Mouse (Mus musculus) liver, embryonic 12.5 days (tissue): ENCODE data around the gene Rexo2. TPM values are rescaled to one million over a fixed set of nuclear protein-coding genes. Genes with fewer than 3 reads are reported as not detected.

ENCODE experiments used
- ATAC-seq: fragments of 200-750 bp; cut with Nextera tagmentation; 2 replicates; pipeline ENCODE4 v1.8.0; 2017; ENCODE audit warnings: moderate number of reproducible peaks, mild to moderate bottlenecking, moderate library complexity
- H3K27ac ChIP-seq: fragments of 300-500 bp; sonication (generic); 2 replicates; pipeline ENCODE4 v1.5.1; 2016; ENCODE audit warnings: mild to moderate bottlenecking
- H3K27me3 ChIP-seq: fragments of 300-500 bp; sonication (generic); replicated peaks from 2 replicates; pipeline ENCODE4 v1.6.1; 2016; ENCODE audit warnings: mild to moderate bottlenecking, moderate library complexity
- H3K36me3 ChIP-seq: fragments of 300-500 bp; sonication (generic); 2 replicates; pipeline ENCODE4 v1.6.1; 2016; ENCODE audit warnings: mild to moderate bottlenecking, moderate library complexity
- H3K4me1 ChIP-seq: fragments of 300-500 bp; sonication (generic); 2 replicates; pipeline ENCODE4 v1.6.1; 2016
- H3K4me2 ChIP-seq: fragments of 300-500 bp; sonication (generic); 2 replicates; pipeline ENCODE4 v1.6.1; 2016; ENCODE audit warnings: mild to moderate bottlenecking, moderate library complexity
- H3K4me3 ChIP-seq: fragments of 300-500 bp; sonication (generic); 2 replicates; pipeline ENCODE4 v1.5.1; 2016; ENCODE audit warnings: mild to moderate bottlenecking, moderate library complexity
- H3K9ac ChIP-seq: fragments of 300-500 bp; sonication (generic); 2 replicates; pipeline ENCODE4 v1.6.1; 2016; ENCODE audit warnings: mild to moderate bottlenecking, moderate library complexity
- H3K9me3 ChIP-seq: fragments of 300-500 bp; sonication (generic); replicated peaks from 2 replicates; pipeline ENCODE4 v1.6.1; 2016; ENCODE audit warnings: mild to moderate bottlenecking, moderate library complexity
- WGBS: fragments of 180-500 bp; shearing (Covaris S2); methylation state at CpG from one replicate; pipeline ENCODE4 v1.1.7; 2016; ENCODE audit not compliant: insufficient replicate concordance; 5-methylcytosine and 5-hydroxymethylcytosine counted together
- polyA plus RNA-seq: library from polyadenylated mRNA; unstranded; fragments of >200 nt; fragmentation: Nextera tagmentation; extraction: Ambion mirVana; gene quantifications from 2 replicates; pipeline ENCODE4 v1.2.1, GENCODE M21; 2016

Gene Rexo2
- polyA plus RNA-seq, 1 experiment from 2014 or later = 172 TPM

GRCm38 (mm10) chr9:48466804-48467203 lies 13.6 kb downstream of the Rexo2 start:
- Histone ChIP-seq H3K27ac (no peak overlapping the region), H3K4me3 (no peak overlapping the region), H3K36me3 (peaks cover 60% of the 10 kb centered on the region), H3K9ac (no peak overlapping the region), H3K4me1 (no peaks in the 10 kb centered on the region), H3K9me3 (peaks cover 7% of the 10 kb centered on the region; the same call in 1 of the 2 replicates), H3K4me2 (no peak overlapping the region), H3K27me3 (no peaks in the 10 kb centered on the region)
- ATAC-seq = no peak
- 55% methylated on average over 3 of the region's 3 CpGs for WGBS

GRCm38 (mm10) chr9:48465671-48466070 lies 14.8 kb downstream of the Rexo2 start:
- H3K4me1 ChIP-seq = no peaks in the 10 kb centered on the region
- peaks cover 49% of the 10 kb centered on the region for H3K36me3 ChIP-seq
- no peak overlapping the region for H3K4me3 ChIP-seq
- no peak overlapping the region for H3K9ac ChIP-seq
- H3K27me3 ChIP-seq = no peaks in the 10 kb centered on the region
- no peak overlapping the region for H3K4me2 ChIP-seq
- H3K9me3 ChIP-seq = peaks cover 7% of the 10 kb centered on the region; the same call in 1 of the 2 replicates
- H3K27ac ChIP-seq = no peak overlapping the region
- WGBS = 85% methylated on average over 3 of the region's 3 CpGs
- no peak for ATAC-seq

GRCm38 (mm10) chr9:48461545-48461944 lies 18.9 kb downstream of the Rexo2 start:
- no peak overlapping the region for H3K4me2 ChIP-seq
- peaks cover 7% of the 10 kb centered on the region; the same call in 1 of the 2 replicates for H3K9me3 ChIP-seq
- H3K36me3 ChIP-seq = peaks cover 12% of the 10 kb centered on the region
- 74% methylated on average over 3 of the region's 3 CpGs for WGBS
- no peak overlapping the region for H3K27ac ChIP-seq
- ATAC-seq = no peak
- no peaks in the 10 kb centered on the region for H3K27me3 ChIP-seq
- no peak overlapping the region for H3K9ac ChIP-seq
- no peaks in the 10 kb centered on the region for H3K4me1 ChIP-seq
- no peak overlapping the region for H3K4me3 ChIP-seq

GRCm38 (mm10) chr9:48460720-48461119 lies 19.7 kb downstream of the Rexo2 start:
- no peak overlapping the region for H3K27ac ChIP-seq
- WGBS = 84% methylated on average over 8 of the region's 8 CpGs
- H3K9ac ChIP-seq = no peak overlapping the region
- ATAC-seq = no peak
- H3K4me1 ChIP-seq = no peaks in the 10 kb centered on the region
- H3K36me3 ChIP-seq = peaks cover 7% of the 10 kb centered on the region
- peaks cover 6% of the 10 kb centered on the region; the same call in 1 of the 2 replicates for H3K9me3 ChIP-seq
- H3K4me3 ChIP-seq = no peak overlapping the region
- H3K27me3 ChIP-seq = no peaks in the 10 kb centered on the region
- H3K4me2 ChIP-seq = no peak overlapping the region

- WGBS = 87% methylated on average over 5 of the region's 5 CpGs
- H3K27ac ChIP-seq = no peak overlapping the region
- H3K4me2 ChIP-seq = no peak overlapping the region
- H3K4me1 ChIP-seq = no peaks in the 10 kb centered on the region
- no peak overlapping the region for H3K9ac ChIP-seq
- H3K27me3 ChIP-seq = no peaks in the 10 kb centered on the region
- H3K9me3 ChIP-seq = no peaks in the 10 kb centered on the region
- H3K4me3 ChIP-seq = no peak overlapping the region
- no peak for ATAC-seq
- no peaks in the 10 kb centered on the region for H3K36me3 ChIP-seq
Observed at GRCm38 (mm10) chr9:48459391-48459790, 21.0 kb downstream of the Rexo2 start.

- H3K27me3 ChIP-seq = no peaks in the 10 kb centered on the region
- WGBS = 51% methylated on average over 3 of the region's 3 CpGs
- H3K36me3 ChIP-seq = no peaks in the 10 kb centered on the region
- H3K4me2 ChIP-seq = no peak overlapping the region
- no peak for ATAC-seq
- no peak overlapping the region for H3K4me3 ChIP-seq
- no peak overlapping the region for H3K9ac ChIP-seq
- no peaks in the 10 kb centered on the region for H3K9me3 ChIP-seq
- H3K4me1 ChIP-seq = no peaks in the 10 kb centered on the region
- H3K27ac ChIP-seq = no peak overlapping the region
Observed at GRCm38 (mm10) chr9:48458879-48459278, 21.5 kb downstream of the Rexo2 start.

GRCm38 (mm10) chr9:48455961-48456360 lies 24.5 kb downstream of the Rexo2 start:
- no peak overlapping the region for H3K27ac ChIP-seq
- no peaks in the 10 kb centered on the region for H3K36me3 ChIP-seq
- no peak overlapping the region for H3K9ac ChIP-seq
- H3K27me3 ChIP-seq = no peaks in the 10 kb centered on the region
- H3K9me3 ChIP-seq = no peaks in the 10 kb centered on the region
- H3K4me2 ChIP-seq = no peak overlapping the region
- no peaks in the 10 kb centered on the region for H3K4me1 ChIP-seq
- ATAC-seq = no peak
- 79% methylated on average over 3 of the region's 3 CpGs for WGBS
- no peak overlapping the region for H3K4me3 ChIP-seq

- Histone ChIP-seq H3K4me3 (no peak overlapping the region), H3K36me3 (no peaks in the 10 kb centered on the region), H3K9me3 (no peaks in the 10 kb centered on the region), H3K4me2 (no peak overlapping the region), H3K4me1 (no peaks in the 10 kb centered on the region), H3K27me3 (no peaks in the 10 kb centered on the region), H3K9ac (no peak overlapping the region), H3K27ac (no peak overlapping the region)
- no peak for ATAC-seq
- 76% methylated on average over 17 of the region's 17 CpGs for WGBS
Observed at GRCm38 (mm10) chr9:48450066-48450465, 30.4 kb downstream of the Rexo2 start.

- H3K9me3 ChIP-seq = no peaks in the 10 kb centered on the region
- H3K4me1 ChIP-seq = no peaks in the 10 kb centered on the region
- H3K36me3 ChIP-seq = no peaks in the 10 kb centered on the region
- no peak overlapping the region for H3K27ac ChIP-seq
- H3K4me3 ChIP-seq = no peak overlapping the region
- 20% methylated on average over 5 of the region's 5 CpGs for WGBS
- no peaks in the 10 kb centered on the region for H3K27me3 ChIP-seq
- H3K4me2 ChIP-seq = no peak overlapping the region
- ATAC-seq = peak; percentile 59; the same call in 1 of the 2 replicates
- H3K9ac ChIP-seq = no peak overlapping the region
Observed at GRCm38 (mm10) chr9:48447783-48448209, 32.6 kb downstream of the Rexo2 start.

GRCm38 (mm10) chr9:48444821-48445220 lies 35.6 kb downstream of the Rexo2 start:
- no peak overlapping the region for H3K4me3 ChIP-seq
- H3K27me3 ChIP-seq = no peaks in the 10 kb centered on the region
- H3K9ac ChIP-seq = no peak overlapping the region
- H3K9me3 ChIP-seq = no peaks in the 10 kb centered on the region
- no peaks in the 10 kb centered on the region for H3K4me1 ChIP-seq
- 64% methylated on average over 2 of the region's 2 CpGs for WGBS
- ATAC-seq = no peak
- no peak overlapping the region for H3K27ac ChIP-seq
- no peak overlapping the region for H3K4me2 ChIP-seq
- H3K36me3 ChIP-seq = no peaks in the 10 kb centered on the region

- Histone ChIP-seq H3K27ac (no peak overlapping the region), H3K4me1 (no peaks in the 10 kb centered on the region)
- WGBS = 54% methylated on average over 1 of the region's 1 CpGs
Observed at GRCm38 (mm10) chr9:48443873-48444272, 36.5 kb downstream of the Rexo2 start.

GRCm38 (mm10) chr9:48432449-48432848 lies 48.0 kb downstream of the Rexo2 start:
- Histone ChIP-seq H3K9ac (no peak overlapping the region), H3K27ac (no peak overlapping the region), H3K4me1 (no peaks in the 10 kb centered on the region), H3K36me3 (no peaks in the 10 kb centered on the region), H3K27me3 (no peaks in the 10 kb centered on the region), H3K4me2 (no peak overlapping the region), H3K4me3 (no peak overlapping the region), H3K9me3 (no peaks in the 10 kb centered on the region)
- 45% methylated on average over 8 of the region's 8 CpGs for WGBS
- ATAC-seq = no peak

More at GRCm38 (mm10) chr9:48443873-48444272, 36.5 kb downstream of the Rexo2 start:
- no peak for ATAC-seq
- Histone ChIP-seq H3K9me3 (no peaks in the 10 kb centered on the region), H3K4me3 (no peak overlapping the region), H3K9ac (no peak overlapping the region), H3K36me3 (no peaks in the 10 kb centered on the region), H3K27me3 (no peaks in the 10 kb centered on the region), H3K4me2 (no peak overlapping the region)

GRCm38 (mm10) chr9:48427176-48427575 lies 53.2 kb downstream of the Rexo2 start:
- Histone ChIP-seq H3K36me3 (no peaks in the 10 kb centered on the region), H3K4me2 (no peak overlapping the region), H3K27me3 (no peaks in the 10 kb centered on the region), H3K4me3 (no peak overlapping the region), H3K9me3 (no peaks in the 10 kb centered on the region), H3K4me1 (no peaks in the 10 kb centered on the region), H3K9ac (no peak overlapping the region), H3K27ac (no peak overlapping the region)
- ATAC-seq = no peak
- WGBS = 73% methylated on average over 7 of the region's 7 CpGs
